Mouse (Mus musculus) liver, embryonic 15.5 days (tissue): Measurements from ENCODE around the gene Kif5a. TPM values are rescaled to one million over a fixed set of nuclear protein-coding genes. Genes with fewer than 3 reads are reported as not detected.

Experiments
- ATAC-seq: fragments of 200-750 bp; cut with Nextera tagmentation; 2 replicates; pipeline ENCODE4 v1.8.0; 2017; ENCODE audit warnings: moderate number of reproducible peaks, mild to moderate bottlenecking, moderate library complexity; ENCODE audit not compliant: insufficient read depth
- H3K27ac ChIP-seq: fragments of 300-500 bp; sonication (generic); replicated peaks from 2 replicates; pipeline ENCODE4 v1.5.1; 2015; ENCODE audit warnings: mild to moderate bottlenecking, inconsistent platforms
- H3K27me3 ChIP-seq: fragments of 300-500 bp; sonication (generic); 2 replicates; pipeline ENCODE4 v1.6.1; 2015; ENCODE audit warnings: mild to moderate bottlenecking, inconsistent platforms
- H3K36me3 ChIP-seq: fragments of 300-500 bp; sonication (generic); replicated peaks from 2 replicates; pipeline ENCODE4 v1.6.1; 2015; ENCODE audit warnings: moderate library complexity, mild to moderate bottlenecking, inconsistent platforms
- H3K4me1 ChIP-seq: fragments of 300-500 bp; sonication (generic); replicated peaks from 2 replicates; pipeline ENCODE4 v1.6.1; 2015; ENCODE audit warnings: inconsistent platforms
- H3K4me2 ChIP-seq: fragments of 300-500 bp; sonication (generic); 2 replicates; pipeline ENCODE4 v1.6.1; 2015; ENCODE audit warnings: moderate library complexity, mild to moderate bottlenecking, inconsistent platforms
- H3K4me3 ChIP-seq: fragments of 300-500 bp; sonication (generic); replicated peaks from 2 replicates; pipeline ENCODE4 v1.5.1; 2015; ENCODE audit warnings: mild to moderate bottlenecking, inconsistent platforms
- H3K9ac ChIP-seq: fragments of 300-500 bp; sonication (generic); 2 replicates; pipeline ENCODE4 v1.6.1; 2015; ENCODE audit warnings: moderate library complexity, mild to moderate bottlenecking, inconsistent platforms
- H3K9me3 ChIP-seq: fragments of 300-500 bp; sonication (generic); replicated peaks from 2 replicates; pipeline ENCODE4 v1.6.1; 2016; ENCODE audit warnings: inconsistent platforms
- WGBS: fragments of 180-500 bp; shearing (Covaris S2); methylation state at CpG from one replicate; pipeline ENCODE4 v1.1.7; 2015; ENCODE audit warnings: mixed read lengths; ENCODE audit not compliant: insufficient replicate concordance; 5-methylcytosine and 5-hydroxymethylcytosine counted together
- polyA plus RNA-seq: library from polyadenylated mRNA; unstranded; fragments of >200 nt; fragmentation: Nextera tagmentation; extraction: Ambion mirVana; gene quantifications from 2 replicates; pipeline ENCODE4 v1.2.1, GENCODE M21; 2015

Gene Kif5a
- polyA plus RNA-seq, 1 experiment from 2014 or later: 0.21 TPM

GRCm38 (mm10) chr10:127261706-127262547 is 1.2 kb downstream of the Kif5a start:
- peaks cover 77% of the 10 kb centered on the region for H3K27me3 ChIP-seq
- no peak for ATAC-seq
- H3K4me1 ChIP-seq: peaks cover 21% of the 10 kb centered on the region
- no peaks in the 10 kb centered on the region for H3K36me3 ChIP-seq
- no peaks in the 10 kb centered on the region for H3K9me3 ChIP-seq
- no peak overlapping the region for H3K4me3 ChIP-seq
- no peak overlapping the region for H3K27ac ChIP-seq
- no peak overlapping the region for H3K9ac ChIP-seq
- 56% methylated on average over 15 of the region's 15 CpGs for WGBS
- 0 out of 2 replicates have a peak overlapping the region, but pooled peaks have one; percentile 74 for H3K4me2 ChIP-seq

- no peak overlapping the region for H3K9ac ChIP-seq
- no peaks in the 10 kb centered on the region for H3K36me3 ChIP-seq
- WGBS: 70% methylated on average over 8 of the region's 8 CpGs
- H3K27me3 ChIP-seq: peaks cover 84% of the 10 kb centered on the region
- H3K4me3 ChIP-seq: no peak overlapping the region
- H3K4me1 ChIP-seq: peaks cover 13% of the 10 kb centered on the region
- H3K4me2 ChIP-seq: no peak overlapping the region
- no peaks in the 10 kb centered on the region for H3K9me3 ChIP-seq
- H3K27ac ChIP-seq: no peak overlapping the region
- no peak for ATAC-seq
These were observed 4.7 kb downstream of the Kif5a start for GRCm38 (mm10) chr10:127258489-127258888.

- Histone ChIP-seq H3K36me3 (no peaks in the 10 kb centered on the region), H3K4me3 (no peak overlapping the region)
- 53% methylated on average over 6 of the region's 6 CpGs for WGBS
These were observed 5.4 kb downstream of the Kif5a start for GRCm38 (mm10) chr10:127257790-127258189.

GRCm38 (mm10) chr10:127255625-127256345 is 7.4 kb downstream of the Kif5a start:
- H3K4me2 ChIP-seq: no peak overlapping the region
- H3K9ac ChIP-seq: no peak overlapping the region
- no peaks in the 10 kb centered on the region for H3K9me3 ChIP-seq
- no peaks in the 10 kb centered on the region for H3K4me1 ChIP-seq
- no peak for ATAC-seq
- no peak overlapping the region for H3K4me3 ChIP-seq
- no peak overlapping the region for H3K27ac ChIP-seq
- 22% methylated on average over 14 of the region's 14 CpGs for WGBS
- no peaks in the 10 kb centered on the region for H3K36me3 ChIP-seq
- H3K27me3 ChIP-seq: peaks cover 57% of the 10 kb centered on the region

More at GRCm38 (mm10) chr10:127257790-127258189, 5.4 kb downstream of the Kif5a start:
- no peak for ATAC-seq
- Histone ChIP-seq H3K27ac (no peak overlapping the region), H3K9ac (no peak overlapping the region), H3K9me3 (no peaks in the 10 kb centered on the region), H3K4me2 (no peak overlapping the region), H3K27me3 (peaks cover 77% of the 10 kb centered on the region), H3K4me1 (peaks cover 7% of the 10 kb centered on the region)

- H3K4me1 ChIP-seq: no peaks in the 10 kb centered on the region
- no peak for ATAC-seq
- no peaks in the 10 kb centered on the region for H3K36me3 ChIP-seq
- H3K27ac ChIP-seq: no peak overlapping the region
- no peaks in the 10 kb centered on the region for H3K9me3 ChIP-seq
- no peak overlapping the region for H3K4me2 ChIP-seq
- H3K27me3 ChIP-seq: peaks cover 38% of the 10 kb centered on the region
- WGBS: 20% methylated on average over 5 of the region's 5 CpGs
- H3K9ac ChIP-seq: no peak overlapping the region
- no peak overlapping the region for H3K4me3 ChIP-seq
These were observed 12.3 kb downstream of the Kif5a start for GRCm38 (mm10) chr10:127250810-127251209.

GRCm38 (mm10) chr10:127238241-127238824 is 24.8 kb downstream of the Kif5a start:
- Histone ChIP-seq H3K9ac (no peak overlapping the region), H3K36me3 (no peaks in the 10 kb centered on the region), H3K27me3 (peaks cover 53% of the 10 kb centered on the region), H3K27ac (no peak overlapping the region), H3K4me1 (no peaks in the 10 kb centered on the region), H3K4me3 (no peak overlapping the region), H3K4me2 (no peak overlapping the region), H3K9me3 (no peaks in the 10 kb centered on the region)
- no peak for ATAC-seq
- 55% methylated on average over 18 of the region's 18 CpGs for WGBS

- Histone ChIP-seq H3K27me3 (peaks cover 54% of the 10 kb centered on the region), H3K4me1 (peaks cover 4% of the 10 kb centered on the region; the same call in 1 of the 2 replicates), H3K4me3 (no peak overlapping the region), H3K9ac (no peak overlapping the region), H3K36me3 (no peaks in the 10 kb centered on the region), H3K4me2 (no peak overlapping the region), H3K27ac (no peak overlapping the region), H3K9me3 (no peaks in the 10 kb centered on the region)
- ATAC-seq: no peak
- WGBS: 54% methylated on average over 9 of the region's 9 CpGs
These were observed 26.6 kb downstream of the Kif5a start for GRCm38 (mm10) chr10:127236541-127236940.

GRCm38 (mm10) chr10:127233141-127233540 is 30.0 kb downstream of the Kif5a start:
- Histone ChIP-seq H3K27me3 (peaks cover 44% of the 10 kb centered on the region), H3K4me3 (no peak overlapping the region), H3K9ac (no peak overlapping the region), H3K4me1 (peaks cover 20% of the 10 kb centered on the region), H3K9me3 (no peaks in the 10 kb centered on the region), H3K36me3 (no peaks in the 10 kb centered on the region), H3K27ac (no peak overlapping the region), H3K4me2 (no peak overlapping the region)
- 61% methylated on average over 9 of the region's 9 CpGs for WGBS
- no peak for ATAC-seq

- Histone ChIP-seq H3K4me3 (no peak overlapping the region), H3K27me3 (peaks cover 40% of the 10 kb centered on the region), H3K9ac (no peak overlapping the region), H3K4me1 (peaks cover 27% of the 10 kb centered on the region), H3K36me3 (no peaks in the 10 kb centered on the region), H3K4me2 (no peak overlapping the region), H3K9me3 (no peaks in the 10 kb centered on the region), H3K27ac (no peak overlapping the region)
- WGBS: 70% methylated on average over 14 of the region's 14 CpGs
- no peak for ATAC-seq
These were observed 31.4 kb downstream of the Kif5a start for GRCm38 (mm10) chr10:127231741-127232140.

GRCm38 (mm10) chr10:127230693-127231092 is 32.5 kb downstream of the Kif5a start:
- H3K4me3 ChIP-seq: no peak overlapping the region
- H3K4me1 ChIP-seq: peaks cover 34% of the 10 kb centered on the region
- no peak overlapping the region for H3K9ac ChIP-seq
- H3K27ac ChIP-seq: no peak overlapping the region
- ATAC-seq: no peak
- WGBS: 20% methylated on average over 12 of the region's 12 CpGs
- H3K36me3 ChIP-seq: no peaks in the 10 kb centered on the region
- H3K27me3 ChIP-seq: peaks cover 37% of the 10 kb centered on the region
- H3K4me2 ChIP-seq: no peak overlapping the region
- H3K9me3 ChIP-seq: no peaks in the 10 kb centered on the region

- Histone ChIP-seq H3K4me1 (peaks cover 35% of the 10 kb centered on the region), H3K27me3 (peaks cover 48% of the 10 kb centered on the region), H3K4me3 (no peak overlapping the region), H3K9ac (no peak overlapping the region), H3K27ac (no peak overlapping the region), H3K9me3 (no peaks in the 10 kb centered on the region), H3K4me2 (no peak overlapping the region), H3K36me3 (no peaks in the 10 kb centered on the region)
- 21% methylated on average over 4 of the region's 4 CpGs for WGBS
- ATAC-seq: peak; percentile 64; the same call in 1 of the 2 replicates
These were observed 34.3 kb downstream of the Kif5a start for GRCm38 (mm10) chr10:127228897-127229296.
